Mouse (Mus musculus) liver, embryonic 14 days (tissue): ENCODE data around the gene Fam19a2. TPM values are rescaled to one million over a fixed set of nuclear protein-coding genes. Genes with fewer than 3 reads are reported as not detected.

ENCODE experiments used
- polyA plus RNA-seq: library from polyadenylated mRNA; depleted of rRNA; stranded (reverse); fragments of >200 nt; gene quantifications from 2 replicates; pipeline ENCODE4 v1.2.3, GENCODE M21; 2012; rRNA removed

The Fam19a2 gene
- polyA plus RNA-seq: 0.08 and 0.16 TPM in 2 replicates

GRCm38 (mm10) chr10:123263876-123264309 is at the start of gene Fam19a2:
Gene Fam19a2 (plus strand): TSS chr10:123263996.

Other genes starting within 250 kb of the Fam19a2 start
- gene Mon2, start 187.5 kb upstream of the Fam19a2 start, polyA plus RNA-seq: 11.1 and 12.4 TPM in 2 replicates
- 50.8 and 56.5 TPM in 2 replicates for gene Usp15, start 67.0 kb upstream of the Fam19a2 start, polyA plus RNA-seq